Mouse (Mus musculus): ENCODE data around the gene Mylk. TPM values are rescaled to one million over a fixed set of nuclear protein-coding genes. Genes with fewer than 3 reads are reported as not detected.
"Not testable (repeated sequence)": the region's sequence is repeated elsewhere in the genome, so short reads cannot be mapped to it uniquely, and the experiment has no call there.

Mylk gene
- polyA plus RNA-seq, 1 experiment = 6.3 TPM

DNA sequence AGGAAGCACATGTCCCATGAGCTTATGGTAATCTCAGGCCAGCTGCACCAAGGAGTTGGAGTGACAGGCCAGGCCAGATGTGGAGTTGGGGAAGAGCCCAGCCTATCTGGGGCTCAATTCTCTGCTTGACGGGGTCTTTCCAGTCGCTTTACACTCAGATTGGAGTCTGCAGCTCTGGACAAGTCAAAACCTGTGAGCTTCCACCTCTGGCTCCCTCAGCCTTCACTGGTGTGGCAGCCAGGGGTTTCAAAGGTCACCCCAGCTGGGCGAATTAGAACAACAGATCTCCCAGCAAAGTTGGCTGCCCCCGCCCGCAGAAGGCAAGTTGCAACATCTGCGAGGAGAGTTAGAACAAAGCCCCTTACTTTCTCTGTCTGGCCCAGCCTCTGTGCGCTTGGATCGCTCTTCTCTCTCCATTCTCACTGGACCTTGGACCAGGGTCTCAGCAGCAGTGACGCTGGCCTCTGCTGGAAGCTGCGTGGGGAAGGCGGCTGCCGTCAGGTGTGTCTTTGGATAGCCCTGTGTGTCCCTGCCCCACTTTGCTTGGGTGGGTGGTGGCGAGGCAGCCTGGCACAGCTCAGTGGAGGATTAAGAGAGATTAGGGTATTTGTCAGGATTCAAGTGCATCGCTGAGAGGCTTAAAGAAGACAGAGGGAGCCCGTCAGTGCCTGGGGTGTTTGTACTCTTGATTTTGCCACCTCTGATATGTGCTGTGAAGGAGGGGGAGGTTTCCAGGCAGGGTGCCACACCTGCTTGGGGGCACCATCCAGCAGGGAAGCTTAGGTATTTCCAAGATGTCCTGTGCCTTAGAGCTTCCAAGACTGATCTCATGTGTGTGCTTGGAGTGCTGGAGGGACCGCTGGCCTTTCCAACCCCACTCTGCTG lies 62.1 kb downstream of the Mylk start:
- WGBS = 17% methylated on average over 16 of the region's 16 CpGs
- Histone ChIP-seq H3K27ac (ENCODE audit: insufficient read depth, low read length) (no peak overlapping the region), H3K4me1 (ENCODE audit: control insufficient read depth, insufficient read depth, low read length) (peaks cover 2% of the 10 kb centered on the region; the same call in 1 of the 2 replicates), H3K27me3 (ENCODE audit: control insufficient read depth, insufficient read depth, low read length) (no peaks in the 10 kb centered on the region; the same call in 1 of the 2 replicates), H3K4me3 (replicated peaks; ENCODE audit: insufficient read depth, low read depth, low read length) (no peak overlapping the region)
- TF ChIP-seq POLR2A (IDR thresholded peaks at IDR 0.05; ENCODE audit: borderline replicate concordance, insufficient read depth, low read length) (no peak), CTCF (IDR thresholded peaks at IDR 0.05; ENCODE audit: borderline replicate concordance, insufficient read depth, low read depth, low read length) (no peak)
- DNase-seq = no peak

DNA sequence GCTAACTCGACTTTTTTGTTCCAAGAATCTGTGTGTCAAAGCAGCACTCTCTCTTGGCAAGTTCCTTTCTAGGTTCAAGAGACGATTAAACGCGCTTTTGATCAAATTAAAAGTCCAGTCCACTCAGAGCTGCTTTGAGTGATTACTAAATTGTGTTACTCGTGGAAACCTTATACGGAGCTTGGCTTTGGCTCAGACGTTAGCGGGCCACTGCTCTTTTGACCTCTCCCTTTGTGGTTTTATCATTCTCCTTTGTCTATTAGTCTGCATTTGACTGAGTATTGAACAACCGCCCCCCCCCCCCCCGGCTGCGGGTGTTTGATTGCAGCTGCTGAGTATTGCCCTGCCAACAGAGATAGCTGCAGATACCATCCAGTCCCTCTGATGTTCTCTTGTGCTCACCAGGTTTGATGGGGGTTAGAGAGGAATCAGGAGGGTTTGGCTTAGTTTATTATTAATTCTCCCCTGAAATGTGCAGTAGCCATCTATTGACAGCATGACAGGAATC lies 62.8 kb downstream of the Mylk start:
- Histone ChIP-seq H3K27ac (ENCODE audit: insufficient read depth, low read length) (no peak overlapping the region), H3K27me3 (ENCODE audit: control insufficient read depth, insufficient read depth, low read length) (no peaks in the 10 kb centered on the region; the same call in 1 of the 2 replicates), H3K4me1 (ENCODE audit: control insufficient read depth, insufficient read depth, low read length) (peaks cover 2% of the 10 kb centered on the region; the same call in 1 of the 2 replicates), H3K4me3 (replicated peaks; ENCODE audit: insufficient read depth, low read depth, low read length) (no peak overlapping the region)
- TF ChIP-seq POLR2A (IDR thresholded peaks at IDR 0.05; ENCODE audit: borderline replicate concordance, insufficient read depth, low read length) (no peak), CTCF (IDR thresholded peaks at IDR 0.05; ENCODE audit: borderline replicate concordance, insufficient read depth, low read depth, low read length) (no peak)
- DNase-seq = no peak
- 10% methylated on average over 11 of the region's 11 CpGs for WGBS

DNA sequence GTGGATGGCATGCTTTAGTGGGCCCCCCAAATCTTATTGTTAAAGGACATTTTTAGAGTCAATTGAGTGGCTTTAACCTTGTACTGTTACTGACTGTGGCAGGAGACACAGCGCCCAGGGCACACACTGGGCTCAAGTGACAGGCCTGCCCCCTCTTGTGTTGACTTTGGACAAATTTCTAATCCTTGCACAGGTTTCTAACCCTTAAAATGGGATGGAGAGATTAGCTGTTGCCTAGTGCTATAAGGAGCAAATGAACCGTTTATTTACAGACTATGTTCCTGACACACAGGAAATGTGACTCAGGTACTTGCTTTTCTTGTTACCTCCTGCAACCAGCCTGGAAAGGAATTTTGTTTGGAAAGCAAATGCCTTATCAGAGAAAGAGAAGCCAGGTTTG lies 67.2 kb downstream of the Mylk start:
- no peak for TF ChIP-seq POLR2A (IDR thresholded peaks at IDR 0.05; ENCODE audit: borderline replicate concordance, insufficient read depth, low read length)
- WGBS = 83% methylated on average over 2 of the region's 2 CpGs

DNA sequence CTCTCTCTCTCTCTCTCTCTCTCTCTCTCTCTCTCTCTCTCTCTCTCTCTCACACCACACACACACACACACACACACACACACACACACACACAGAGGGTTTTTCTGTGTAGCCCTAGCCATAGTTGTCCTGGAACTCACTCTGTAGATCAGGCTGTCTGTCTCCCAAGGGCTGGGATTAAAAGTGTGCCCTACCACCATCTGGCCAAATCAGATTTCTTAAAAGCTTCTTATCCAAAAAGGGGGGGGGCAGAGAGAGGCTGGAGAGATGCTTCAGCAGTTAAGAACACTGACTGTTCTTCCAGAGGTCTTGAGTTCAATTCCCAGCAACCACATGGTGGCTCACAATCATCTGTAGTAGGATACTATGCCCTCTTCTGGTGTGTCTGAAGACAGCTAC lies 68.2 kb downstream of the Mylk start:
- H3K4me3 ChIP-seq (replicated peaks; ENCODE audit: insufficient read depth, low read depth, low read length); H3K4me1 ChIP-seq (ENCODE audit: control insufficient read depth, insufficient read depth, low read length); H3K27ac ChIP-seq (ENCODE audit: insufficient read depth, low read length); H3K27me3 ChIP-seq (ENCODE audit: control insufficient read depth, insufficient read depth, low read length); DNase-seq: not testable (repeated sequence)

More for the DNA sequence above, 67.2 kb downstream of the Mylk start:
- Histone ChIP-seq H3K27me3 (ENCODE audit: control insufficient read depth, insufficient read depth, low read length) (no peaks in the 10 kb centered on the region; the same call in 1 of the 2 replicates), H3K4me3 (replicated peaks; ENCODE audit: insufficient read depth, low read depth, low read length) (no peak overlapping the region), H3K4me1 (ENCODE audit: control insufficient read depth, insufficient read depth, low read length) (peaks cover 2% of the 10 kb centered on the region; the same call in 1 of the 2 replicates), H3K27ac (ENCODE audit: insufficient read depth, low read length) (no peak overlapping the region)
- no peak for DNase-seq

DNA sequence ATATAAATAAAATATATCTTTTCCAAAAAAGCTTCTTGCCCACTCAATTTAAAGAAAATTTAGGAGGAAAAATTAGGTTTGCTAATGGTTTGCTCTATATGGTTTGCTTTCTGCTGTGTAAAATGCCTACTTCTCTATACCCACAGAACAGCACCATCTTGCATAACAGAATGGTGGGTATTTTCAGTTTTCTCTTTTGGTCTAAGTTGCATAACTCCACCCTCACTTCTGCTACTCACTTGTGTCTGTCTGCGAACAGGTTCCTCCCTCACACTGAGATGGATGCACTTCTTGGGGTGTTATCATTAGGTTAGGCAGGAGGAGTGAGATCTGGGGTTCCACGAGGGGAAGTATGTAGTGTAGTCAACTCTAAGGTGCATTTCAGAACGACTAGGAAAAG lies 68.6 kb downstream of the Mylk start:
- no peak overlapping the region for H3K4me3 ChIP-seq (replicated peaks; ENCODE audit: insufficient read depth, low read depth, low read length)
- TF ChIP-seq POLR2A (IDR thresholded peaks at IDR 0.05; ENCODE audit: borderline replicate concordance, insufficient read depth, low read length) (no peak), CTCF (IDR thresholded peaks at IDR 0.05; ENCODE audit: borderline replicate concordance, insufficient read depth, low read depth, low read length) (no peak)
- H3K4me1 ChIP-seq (ENCODE audit: control insufficient read depth, insufficient read depth, low read length) = no peaks in the 10 kb centered on the region
- H3K27ac ChIP-seq (ENCODE audit: insufficient read depth, low read length) = no peak overlapping the region
- no peaks in the 10 kb centered on the region for H3K27me3 ChIP-seq (ENCODE audit: control insufficient read depth, insufficient read depth, low read length)
- WGBS = 84% methylated on average over 3 of the region's 3 CpGs
- DNase-seq = no peak

DNA sequence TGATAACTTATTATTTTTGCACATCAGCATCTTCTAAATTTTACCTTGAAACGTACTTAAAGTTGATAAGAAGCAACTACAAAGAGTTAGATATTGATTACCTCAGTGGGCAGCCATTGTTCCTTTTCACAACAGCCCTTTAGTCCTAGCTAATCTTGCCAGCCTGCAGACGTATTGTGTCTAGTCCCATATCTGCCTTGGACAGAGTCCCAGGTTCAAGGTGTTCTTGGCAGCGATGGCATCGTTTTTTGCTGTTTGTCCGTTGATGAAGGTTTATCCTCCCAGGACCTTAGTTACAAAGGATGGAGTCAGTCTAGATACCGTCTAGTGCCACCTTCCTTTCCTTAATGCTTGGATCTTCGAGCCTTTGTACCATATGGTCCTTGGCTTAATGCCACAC lies 69.6 kb downstream of the Mylk start:
- H3K27ac ChIP-seq (ENCODE audit: insufficient read depth, low read length) = no peak overlapping the region
- no peaks in the 10 kb centered on the region for H3K27me3 ChIP-seq (ENCODE audit: control insufficient read depth, insufficient read depth, low read length)
- H3K4me1 ChIP-seq (ENCODE audit: control insufficient read depth, insufficient read depth, low read length) = no peaks in the 10 kb centered on the region
- H3K4me3 ChIP-seq (replicated peaks; ENCODE audit: insufficient read depth, low read depth, low read length) = no peak overlapping the region
- 39% methylated on average over 7 of the region's 7 CpGs for WGBS
- TF ChIP-seq CTCF (IDR thresholded peaks at IDR 0.05; ENCODE audit: borderline replicate concordance, insufficient read depth, low read depth, low read length) (no peak), POLR2A (IDR thresholded peaks at IDR 0.05; ENCODE audit: borderline replicate concordance, insufficient read depth, low read length) (no peak)
- DNase-seq = no peak

DNA sequence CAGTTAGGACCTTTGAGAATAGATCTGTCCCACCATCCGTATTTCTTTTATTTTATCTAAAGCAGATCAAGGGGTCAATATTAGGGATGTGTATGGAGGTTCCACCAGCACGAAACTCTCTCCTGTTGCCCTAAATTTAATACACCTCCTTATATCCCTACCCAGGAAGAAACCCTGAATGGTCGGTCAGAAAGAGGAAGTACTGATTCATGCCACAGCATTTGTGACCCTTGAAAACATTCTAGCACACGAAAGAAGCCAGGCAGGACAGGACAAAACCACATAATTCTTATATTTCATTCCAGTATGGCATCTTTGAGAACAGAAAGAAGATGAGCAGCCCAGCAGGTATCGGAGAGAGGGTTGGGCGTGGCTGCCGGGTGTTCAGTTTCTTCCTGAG lies 71.5 kb downstream of the Mylk start:
- no peak for TF ChIP-seq CTCF (IDR thresholded peaks at IDR 0.05; ENCODE audit: borderline replicate concordance, insufficient read depth, low read depth, low read length)
- no peak for TF ChIP-seq POLR2A (IDR thresholded peaks at IDR 0.05; ENCODE audit: borderline replicate concordance, insufficient read depth, low read length)
- no peaks in the 10 kb centered on the region for H3K4me1 ChIP-seq (ENCODE audit: control insufficient read depth, insufficient read depth, low read length)
- H3K27ac ChIP-seq (ENCODE audit: insufficient read depth, low read length) = no peak overlapping the region
- DNase-seq = no peak
- H3K27me3 ChIP-seq (ENCODE audit: control insufficient read depth, insufficient read depth, low read length) = no peaks in the 10 kb centered on the region
- 94% methylated on average over 7 of the region's 7 CpGs for WGBS
- H3K4me3 ChIP-seq (replicated peaks; ENCODE audit: insufficient read depth, low read depth, low read length) = no peak overlapping the region

DNA sequence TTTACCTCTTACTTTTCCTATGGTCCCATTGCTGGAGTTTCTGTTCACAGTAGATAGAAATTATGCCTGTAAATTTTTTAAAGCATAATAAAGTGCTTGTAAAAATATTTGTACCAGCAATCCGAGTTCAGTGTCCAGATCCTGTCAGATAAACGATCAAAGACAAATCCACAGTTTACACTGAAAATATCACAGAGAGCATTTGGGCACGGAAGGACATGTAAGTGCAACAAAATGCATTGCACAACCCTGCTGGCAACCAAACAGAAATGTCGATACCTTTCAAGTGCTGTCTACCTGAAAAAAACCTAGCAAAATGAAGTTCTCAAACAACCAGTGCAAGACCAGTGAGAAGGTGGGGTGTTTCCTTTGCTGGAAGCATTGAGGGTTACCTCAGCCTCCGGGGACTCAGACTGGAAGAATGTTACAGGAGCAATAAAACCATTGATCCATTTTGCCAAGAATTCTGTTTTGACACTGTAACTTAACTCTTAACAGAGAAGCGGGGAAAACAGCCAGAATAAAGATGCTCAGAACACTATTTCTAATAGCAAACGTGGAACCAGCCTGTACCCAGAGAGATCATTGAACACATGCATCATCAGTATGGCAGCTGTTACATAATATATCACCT lies 80.2 kb downstream of the Mylk start:
- Histone ChIP-seq H3K27me3 (ENCODE audit: control insufficient read depth, insufficient read depth, low read length) (no peaks in the 10 kb centered on the region), H3K27ac (ENCODE audit: insufficient read depth, low read length) (no peak overlapping the region), H3K4me3 (replicated peaks; ENCODE audit: insufficient read depth, low read depth, low read length) (no peak overlapping the region), H3K4me1 (ENCODE audit: control insufficient read depth, insufficient read depth, low read length) (no peaks in the 10 kb centered on the region)
- 86% methylated on average over 7 of the region's 7 CpGs for WGBS
- no peak for DNase-seq
- no peak for TF ChIP-seq CTCF (IDR thresholded peaks at IDR 0.05; ENCODE audit: borderline replicate concordance, insufficient read depth, low read depth, low read length)
- no peak for TF ChIP-seq POLR2A (IDR thresholded peaks at IDR 0.05; ENCODE audit: borderline replicate concordance, insufficient read depth, low read length)

Data from cerebellum, adult 2 months (tissue).